Mouse (Mus musculus): ENCODE measurements around the gene Dctn2. TPM values are rescaled to one million over a fixed set of nuclear protein-coding genes. Genes with fewer than 3 reads are reported as not detected.

Gene Dctn2
- polyA plus RNA-seq, 1 experiment from 2014 or later, result 308 TPM

DNA sequence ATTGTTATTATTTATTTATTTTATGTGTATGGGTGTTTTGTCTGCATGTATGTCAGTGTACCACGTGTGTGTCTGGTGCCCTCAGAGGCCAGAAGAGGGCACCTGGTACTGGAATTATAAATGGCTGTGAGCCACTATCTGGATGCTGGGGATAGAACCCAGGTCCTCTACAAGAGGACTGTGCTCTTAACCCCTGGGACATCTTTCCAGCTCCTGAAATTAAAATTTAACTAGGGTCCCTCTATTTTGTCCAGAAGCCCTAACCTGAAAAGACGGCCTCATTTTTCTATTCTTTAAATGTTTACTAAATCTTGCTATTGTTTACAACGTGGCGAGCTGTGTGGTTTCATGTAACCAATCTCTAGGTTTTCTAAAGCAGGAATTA lies 449 bp upstream of the Dctn2 start:
- Histone ChIP-seq H3K4me2 (peak overlapping the region; percentile 35), H3K4me3 (peak overlapping the region; percentile 96), H3K9me3 (no peaks in the 10 kb centered on the region), H3K4me1 (replicated peaks) (peaks cover 63% of the 10 kb centered on the region), H3K9ac (0 out of 2 replicates have a peak overlapping the region, but pooled peaks have one; percentile 100), H3K27me3 (0 out of 2 replicates have a peak, but pooled peaks cover 4% of the 10 kb centered on the region), H3K27ac (peak overlapping the region; percentile 40; the same call in 1 of the 2 replicates), H3K36me3 (peaks cover 21% of the 10 kb centered on the region)
- ATAC-seq (ENCODE audit: low FRiP score), result 0 out of 2 replicates have a peak, but pooled peaks have one; percentile 27
- WGBS, result 33% methylated on average over 4 of the region's 4 CpGs

DNA sequence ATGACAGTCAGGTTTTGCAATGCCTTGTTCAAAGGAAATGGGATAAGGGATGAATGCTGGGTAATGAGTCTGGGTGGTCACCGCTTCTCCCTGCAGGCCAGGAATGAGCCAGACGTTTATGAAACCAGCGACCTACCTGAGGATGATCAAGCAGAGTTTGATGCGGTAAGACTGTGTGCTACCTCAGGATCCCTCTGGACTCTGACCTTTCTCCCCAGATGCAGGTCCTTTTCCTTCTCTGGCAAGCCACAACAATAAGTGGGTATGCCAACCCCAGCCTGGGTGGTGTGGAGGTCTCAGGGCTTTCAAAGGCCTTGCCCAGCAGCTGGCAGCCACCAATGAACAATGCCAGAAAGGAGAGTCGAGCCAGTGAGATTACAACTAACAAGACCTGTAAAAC lies 1.1 kb downstream of the Dctn2 start:
- H3K4me2 ChIP-seq, result peak overlapping the region; percentile 78
- peak overlapping the region; percentile 96 for H3K27ac ChIP-seq
- 0 out of 2 replicates have a peak, but pooled peaks cover 4% of the 10 kb centered on the region for H3K27me3 ChIP-seq
- ATAC-seq (ENCODE audit: low FRiP score), result no peak
- peak overlapping the region; percentile 96 for H3K4me3 ChIP-seq
- peak overlapping the region; percentile 100 for H3K9ac ChIP-seq
- peaks cover 58% of the 10 kb centered on the region for H3K4me1 ChIP-seq (replicated peaks)
- no peaks in the 10 kb centered on the region for H3K9me3 ChIP-seq
- H3K36me3 ChIP-seq, result peaks cover 37% of the 10 kb centered on the region
- WGBS, result 70% methylated on average over 5 of the region's 5 CpGs

DNA sequence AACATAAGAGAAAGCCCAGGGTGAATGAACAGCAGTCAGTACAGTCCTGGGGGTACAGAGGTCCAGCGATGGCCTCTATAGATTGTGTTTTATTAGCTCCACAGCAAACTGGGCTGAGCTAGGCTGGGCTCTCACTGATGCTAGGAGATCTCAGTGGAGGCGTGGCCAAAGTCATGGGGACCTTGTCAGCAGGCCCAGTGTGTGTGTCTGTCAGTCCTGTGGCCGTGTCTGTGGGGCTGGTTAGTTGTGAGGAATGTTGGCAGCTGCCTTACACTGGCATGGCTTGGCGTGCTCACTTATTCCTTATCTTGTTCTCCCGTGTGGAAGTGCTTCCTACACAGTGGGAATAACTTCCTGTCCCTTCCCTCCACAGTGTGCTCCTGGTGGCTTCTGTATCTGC lies 2.2 kb downstream of the Dctn2 start:
- Histone ChIP-seq H3K9me3 (no peaks in the 10 kb centered on the region), H3K9ac (peak overlapping the region; percentile 60), H3K27ac (peak overlapping the region; percentile 66), H3K4me2 (peak overlapping the region; percentile 17; the same call in 1 of the 2 replicates), H3K36me3 (peaks cover 47% of the 10 kb centered on the region), H3K4me1 (replicated peaks) (peaks cover 54% of the 10 kb centered on the region), H3K4me3 (no peak overlapping the region), H3K27me3 (0 out of 2 replicates have a peak, but pooled peaks cover 4% of the 10 kb centered on the region)
- WGBS, result 80% methylated on average over 5 of the region's 5 CpGs
- no peak for ATAC-seq (ENCODE audit: low FRiP score)

DNA sequence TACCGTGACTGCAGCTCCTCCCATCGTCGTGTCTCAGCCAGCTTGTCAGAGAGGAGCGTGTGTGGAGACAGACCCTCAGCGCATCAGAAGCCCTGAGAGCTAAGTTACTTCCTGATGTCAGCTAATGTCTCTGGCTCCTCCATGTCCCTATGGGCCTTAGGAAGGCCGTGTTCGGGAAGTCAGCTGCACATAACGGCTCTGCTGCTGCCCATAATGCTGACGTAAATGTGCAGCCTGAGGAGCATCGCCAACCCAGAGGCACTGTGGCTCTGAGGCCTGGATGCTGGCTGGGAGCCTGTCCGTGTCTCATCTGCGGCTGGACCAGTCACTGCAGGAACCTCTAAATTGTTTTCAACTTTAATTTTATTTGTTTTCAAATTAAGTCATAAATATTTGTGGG lies 2.9 kb downstream of the Dctn2 start:
- peak overlapping the region; percentile 66; the same call in 1 of the 2 replicates for H3K27ac ChIP-seq
- 60% methylated on average over 12 of the region's 12 CpGs for WGBS
- peak overlapping the region; percentile 60 for H3K9ac ChIP-seq
- peaks cover 50% of the 10 kb centered on the region for H3K4me1 ChIP-seq (replicated peaks)
- H3K27me3 ChIP-seq, result 0 out of 2 replicates have a peak, but pooled peaks cover 4% of the 10 kb centered on the region
- H3K4me2 ChIP-seq, result peak overlapping the region; percentile 17
- no peaks in the 10 kb centered on the region for H3K9me3 ChIP-seq
- ATAC-seq (ENCODE audit: low FRiP score), result no peak
- 0 out of 2 replicates have a peak overlapping the region, but pooled peaks have one; percentile 7 for H3K4me3 ChIP-seq
- peaks cover 54% of the 10 kb centered on the region for H3K36me3 ChIP-seq

DNA sequence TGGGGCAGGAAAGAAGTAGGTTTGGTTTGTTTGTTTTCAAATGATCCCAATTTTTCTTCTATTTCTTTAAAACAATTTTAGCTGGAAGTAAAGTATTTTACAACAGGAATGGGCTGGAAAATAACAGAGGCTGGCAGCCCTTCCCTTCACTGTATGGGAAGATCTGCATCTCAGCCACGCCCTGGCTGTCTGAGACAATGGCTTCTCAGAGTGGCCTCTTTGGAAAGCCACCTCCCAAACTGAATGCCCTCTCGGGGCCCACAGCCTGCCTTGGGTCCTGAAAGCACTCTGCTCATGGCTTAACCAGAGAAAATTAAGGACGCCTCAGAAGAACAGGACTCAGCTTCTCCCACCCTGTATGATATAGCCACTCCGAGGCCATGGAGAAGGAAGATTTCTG lies 3.7 kb downstream of the Dctn2 start:
- Histone ChIP-seq H3K27ac (peak overlapping the region; percentile 37; the same call in 1 of the 2 replicates), H3K9me3 (no peaks in the 10 kb centered on the region), H3K4me1 (replicated peaks) (peaks cover 50% of the 10 kb centered on the region), H3K36me3 (peaks cover 62% of the 10 kb centered on the region), H3K4me3 (no peak overlapping the region), H3K27me3 (0 out of 2 replicates have a peak, but pooled peaks cover 2% of the 10 kb centered on the region), H3K4me2 (no peak overlapping the region), H3K9ac (peak overlapping the region; percentile 55)
- 61% methylated on average over 4 of the region's 4 CpGs for WGBS
- ATAC-seq (ENCODE audit: low FRiP score), result no peak

DNA sequence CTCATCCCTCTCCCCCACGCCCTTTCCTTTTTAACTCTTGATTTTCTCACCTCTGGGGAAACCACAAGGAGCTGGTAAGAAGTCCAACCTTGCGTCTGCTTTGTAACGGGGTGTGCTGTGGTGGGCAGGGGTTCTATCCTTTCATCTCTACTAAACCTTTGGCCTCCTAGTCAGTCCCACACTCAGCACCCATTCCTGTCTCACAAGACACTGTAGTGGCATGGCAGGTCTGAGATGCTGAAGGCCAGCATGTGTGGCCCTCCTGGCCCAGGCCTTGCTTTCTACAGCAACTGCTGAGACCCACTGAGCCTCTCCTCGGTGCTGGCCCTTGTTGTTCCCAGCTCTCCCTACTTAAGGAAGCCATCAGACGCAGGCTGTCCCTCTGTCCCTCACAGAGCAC lies 6.2 kb downstream of the Dctn2 start:
- ATAC-seq (ENCODE audit: low FRiP score), result no peak
- Histone ChIP-seq H3K9ac (no peak overlapping the region), H3K9me3 (no peaks in the 10 kb centered on the region), H3K4me2 (no peak overlapping the region), H3K36me3 (peaks cover 87% of the 10 kb centered on the region), H3K27me3 (no peaks in the 10 kb centered on the region), H3K4me1 (replicated peaks) (peaks cover 41% of the 10 kb centered on the region), H3K4me3 (no peak overlapping the region), H3K27ac (no peak overlapping the region)
- WGBS, result 92% methylated on average over 5 of the region's 5 CpGs

DNA sequence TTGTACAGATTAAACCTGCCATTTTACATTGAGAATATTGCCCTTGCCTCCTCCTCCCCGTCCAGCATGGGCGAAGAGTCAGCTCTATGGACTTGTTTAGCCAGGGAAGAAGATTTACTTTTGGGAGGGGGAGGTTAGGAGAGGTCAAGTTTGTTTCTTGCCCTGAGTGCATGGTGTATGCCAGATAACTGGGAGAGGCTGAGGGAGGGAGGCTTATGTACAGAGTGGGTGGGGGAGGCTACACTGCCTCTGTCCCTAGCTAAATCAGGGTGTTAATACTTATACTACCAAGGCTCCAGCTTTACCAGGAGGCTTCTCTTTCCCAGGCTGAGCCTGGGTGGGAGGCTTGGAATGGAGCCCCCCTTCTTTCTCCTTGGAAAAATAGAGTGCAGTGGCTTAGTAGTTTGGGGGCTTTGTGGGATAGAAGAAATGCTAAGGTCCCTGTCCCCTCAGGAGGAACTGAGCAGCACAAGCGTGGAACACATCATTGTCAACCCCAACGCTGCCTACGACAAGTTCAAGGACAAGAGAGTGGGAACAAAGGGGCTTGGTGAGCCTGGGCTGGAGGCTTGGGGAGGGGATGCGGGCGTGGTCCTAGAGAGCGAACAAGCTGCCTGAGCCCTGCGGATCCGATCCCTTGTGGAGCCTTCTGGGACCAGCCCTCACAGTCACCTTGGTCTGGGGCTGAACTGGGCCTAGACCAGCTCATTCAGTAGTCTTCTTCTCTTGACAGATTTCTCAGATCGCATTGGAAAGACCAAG lies 8.3 kb downstream of the Dctn2 start:
- peaks cover 95% of the 10 kb centered on the region for H3K36me3 ChIP-seq
- H3K27me3 ChIP-seq, result no peaks in the 10 kb centered on the region
- no peak overlapping the region for H3K9ac ChIP-seq
- no peak overlapping the region for H3K4me3 ChIP-seq
- no peaks in the 10 kb centered on the region for H3K9me3 ChIP-seq
- peaks cover 20% of the 10 kb centered on the region for H3K4me1 ChIP-seq (replicated peaks)
- no peak for ATAC-seq (ENCODE audit: low FRiP score)
- no peak overlapping the region for H3K4me2 ChIP-seq
- H3K27ac ChIP-seq, result no peak overlapping the region
- WGBS, result 89% methylated on average over 11 of the region's 11 CpGs

DNA sequence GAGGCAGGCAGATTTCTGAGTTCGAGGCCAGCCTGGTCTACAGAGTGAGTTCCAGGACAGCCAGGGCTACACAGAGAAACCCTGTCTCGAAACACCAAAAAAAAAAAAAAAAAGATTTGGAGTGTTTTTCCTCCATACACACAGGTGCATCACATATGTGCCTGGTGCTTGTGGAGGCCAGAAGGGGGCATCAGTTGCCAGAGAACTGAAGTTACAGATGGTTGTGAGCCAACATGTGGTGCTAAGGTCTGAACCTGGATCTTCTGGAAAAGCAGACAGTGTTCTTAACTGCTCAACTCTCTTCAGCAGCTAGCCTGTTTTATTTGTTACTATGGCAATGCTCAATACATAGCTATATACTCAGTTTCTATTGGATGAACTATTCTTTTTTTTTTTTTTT lies 13.6 kb downstream of the Dctn2 start:
- no peak overlapping the region for H3K27ac ChIP-seq
- H3K4me2 ChIP-seq, result no peak overlapping the region
- 96% methylated on average over 2 of the region's 2 CpGs for WGBS
- no peaks in the 10 kb centered on the region for H3K9me3 ChIP-seq
- no peaks in the 10 kb centered on the region for H3K27me3 ChIP-seq
- no peak overlapping the region for H3K4me3 ChIP-seq
- H3K4me1 ChIP-seq (replicated peaks), result peaks cover 6% of the 10 kb centered on the region
- ATAC-seq (ENCODE audit: low FRiP score), result no peak
- peaks cover 100% of the 10 kb centered on the region for H3K36me3 ChIP-seq
- H3K9ac ChIP-seq, result no peak overlapping the region

DNA sequence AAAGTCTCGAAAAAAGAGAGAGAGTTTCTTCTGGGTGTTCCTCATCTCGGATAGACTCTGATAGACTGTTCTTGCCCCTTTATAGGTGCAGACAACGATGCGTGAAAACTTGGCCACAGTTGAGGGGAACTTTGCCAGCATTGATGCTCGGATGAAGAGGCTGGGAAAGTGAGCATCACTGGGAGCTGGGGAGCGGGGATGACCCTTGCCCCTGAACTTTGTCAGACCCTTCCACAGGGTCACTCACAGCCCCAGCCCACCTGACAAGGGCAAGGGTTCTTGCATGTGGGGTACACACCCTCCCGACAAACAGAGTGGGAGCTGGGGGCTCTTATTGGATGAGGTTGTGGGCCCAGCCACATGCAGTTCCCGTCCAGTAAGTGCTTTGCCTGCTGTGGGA lies 15.1 kb downstream of the Dctn2 start:
- H3K27ac ChIP-seq, result no peak overlapping the region
- H3K27me3 ChIP-seq, result no peaks in the 10 kb centered on the region
- no peak overlapping the region for H3K9ac ChIP-seq
- H3K4me3 ChIP-seq, result no peak overlapping the region
- no peaks in the 10 kb centered on the region for H3K9me3 ChIP-seq
- H3K4me2 ChIP-seq, result no peak overlapping the region
- H3K36me3 ChIP-seq, result peaks cover 100% of the 10 kb centered on the region
- H3K4me1 ChIP-seq (replicated peaks), result peaks cover 22% of the 10 kb centered on the region
- ATAC-seq (ENCODE audit: low FRiP score), result no peak
- 87% methylated on average over 8 of the region's 8 CpGs for WGBS

DNA sequence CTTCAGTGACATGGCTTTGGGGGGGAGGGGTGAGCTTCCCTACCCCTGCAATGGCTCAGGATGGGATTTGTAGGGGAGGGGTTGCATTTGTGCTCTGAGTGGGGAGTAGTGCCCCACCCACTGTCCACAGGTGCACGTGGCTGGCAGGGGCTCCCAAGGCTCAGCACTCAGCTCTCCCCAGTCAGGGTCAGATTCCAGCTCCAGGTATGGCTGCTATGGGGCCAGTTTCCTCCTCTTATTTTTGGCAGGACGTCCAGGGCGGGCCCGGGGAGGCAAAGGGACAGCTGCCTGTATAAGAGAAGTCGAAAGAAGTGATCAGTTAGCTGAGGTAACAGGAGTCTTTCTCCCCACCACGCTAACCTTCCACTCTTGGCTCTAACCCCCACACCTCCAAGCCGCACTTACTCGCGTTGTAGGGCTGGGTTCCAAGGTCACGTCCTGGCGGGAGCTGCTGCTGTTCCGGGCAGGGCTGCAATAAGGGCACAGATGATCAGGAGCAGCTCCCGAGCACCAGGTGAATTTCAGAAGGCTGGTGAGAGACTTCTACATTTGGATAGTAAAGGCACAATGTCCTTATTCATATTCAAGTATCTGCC lies 16.6 kb downstream of the Dctn2 start:
- no peak overlapping the region for H3K27ac ChIP-seq
- H3K4me3 ChIP-seq, result no peak overlapping the region
- no peak overlapping the region for H3K9ac ChIP-seq
- H3K4me1 ChIP-seq (replicated peaks), result peaks cover 36% of the 10 kb centered on the region
- no peak overlapping the region for H3K4me2 ChIP-seq
- WGBS, result 90% methylated on average over 13 of the region's 13 CpGs
- H3K9me3 ChIP-seq, result no peaks in the 10 kb centered on the region
- H3K27me3 ChIP-seq, result no peaks in the 10 kb centered on the region
- ATAC-seq (ENCODE audit: low FRiP score), result no peak
- H3K36me3 ChIP-seq, result peaks cover 98% of the 10 kb centered on the region

DNA sequence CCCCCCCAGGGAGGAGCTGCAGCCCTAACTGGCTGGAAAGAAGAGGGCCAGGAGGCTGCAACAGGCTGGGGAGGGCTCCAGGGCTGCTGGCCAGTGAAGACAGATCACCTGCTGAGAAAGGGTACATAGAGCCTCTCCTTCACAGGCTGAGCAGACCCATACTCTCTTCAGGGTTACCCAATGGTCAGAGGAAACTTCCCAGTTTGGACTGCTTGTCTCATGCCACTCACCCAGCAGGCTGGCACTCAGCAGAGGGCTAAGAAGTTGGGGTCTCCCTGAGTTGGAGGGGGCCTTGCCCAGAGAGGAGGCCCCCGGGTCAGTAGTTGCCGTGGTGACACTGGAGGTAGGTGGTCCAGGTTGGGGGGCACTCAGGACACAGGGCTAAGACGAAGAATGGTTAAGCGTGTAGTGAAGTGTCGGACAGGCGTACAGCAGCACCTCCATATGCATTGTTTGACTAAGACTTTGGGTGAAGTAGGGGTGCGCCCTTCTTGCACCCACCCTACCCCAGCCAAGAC lies 18.0 kb downstream of the Dctn2 start:
- Histone ChIP-seq H3K9ac (peak overlapping the region; percentile 88; the same call in 1 of the 2 replicates), H3K27ac (no peak overlapping the region), H3K36me3 (peaks cover 83% of the 10 kb centered on the region), H3K4me3 (no peak overlapping the region), H3K4me1 (replicated peaks) (peaks cover 40% of the 10 kb centered on the region), H3K4me2 (no peak overlapping the region), H3K9me3 (no peaks in the 10 kb centered on the region), H3K27me3 (no peaks in the 10 kb centered on the region)
- no peak for ATAC-seq (ENCODE audit: low FRiP score)
- 85% methylated on average over 7 of the region's 7 CpGs for WGBS

DNA sequence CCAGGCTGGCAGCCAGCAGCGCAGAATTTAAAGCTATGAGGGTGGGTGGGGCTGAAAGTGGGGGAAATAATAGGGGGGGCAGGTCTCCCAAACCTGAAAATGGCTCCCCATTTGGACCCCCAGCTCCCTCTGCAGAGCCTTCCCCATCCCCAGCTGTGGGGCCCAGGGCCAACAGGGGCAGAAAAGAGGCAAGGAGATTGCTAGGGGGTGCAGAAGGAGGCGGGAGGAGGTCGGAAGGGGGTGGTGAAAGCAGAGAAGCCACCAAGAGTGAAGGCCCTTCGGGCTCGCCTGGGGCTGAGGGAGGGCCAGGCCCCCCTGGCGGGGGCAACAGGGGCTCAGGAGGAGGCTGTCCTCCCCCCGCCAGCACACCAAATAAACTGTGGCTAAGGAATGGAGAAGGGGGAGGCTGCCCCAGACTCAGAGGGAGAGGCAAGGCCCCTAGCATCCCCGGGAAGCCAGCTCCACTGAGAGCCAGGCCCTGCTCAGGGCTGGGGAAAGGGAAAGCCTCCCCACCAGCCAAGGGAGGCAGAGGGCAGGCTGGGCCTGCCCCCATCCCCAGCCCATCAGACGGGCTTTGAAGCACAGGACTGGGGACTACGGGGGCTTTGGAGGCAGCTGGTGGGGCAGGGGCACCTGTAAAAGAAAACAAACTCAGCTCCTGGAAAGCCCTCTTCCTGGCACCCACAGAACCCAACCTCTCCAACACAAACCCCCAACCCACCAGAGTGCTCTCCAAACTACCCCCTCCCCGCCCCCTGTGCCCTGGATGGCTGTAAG lies 18.7 kb downstream of the Dctn2 start:
- H3K9ac ChIP-seq, result peak overlapping the region; percentile 88
- 76% methylated on average over 11 of the region's 11 CpGs for WGBS
- no peak overlapping the region for H3K4me2 ChIP-seq
- no peaks in the 10 kb centered on the region for H3K27me3 ChIP-seq
- peaks cover 76% of the 10 kb centered on the region for H3K36me3 ChIP-seq
- H3K27ac ChIP-seq, result peak overlapping the region; percentile 31; the same call in 1 of the 2 replicates
- no peaks in the 10 kb centered on the region for H3K9me3 ChIP-seq
- H3K4me1 ChIP-seq (replicated peaks), result peaks cover 48% of the 10 kb centered on the region
- no peak for ATAC-seq (ENCODE audit: low FRiP score)
- no peak overlapping the region for H3K4me3 ChIP-seq

Data from hindbrain, embryonic 13.5 days (tissue).